Mouse (Mus musculus) urinary bladder, postnatal 25 days (tissue): Measurements from ENCODE around the gene Gm20425.
"Not testable (repeated sequence)": the region's sequence is repeated elsewhere in the genome, so short reads cannot be mapped to it uniquely, and the experiment has no call there.

Source experiments
- DNase-seq: peaks from one replicate; pipeline ENCODE4 v3.0.0; 2022; ENCODE audit warnings: low spot score

Gm20425 gene

DNA sequence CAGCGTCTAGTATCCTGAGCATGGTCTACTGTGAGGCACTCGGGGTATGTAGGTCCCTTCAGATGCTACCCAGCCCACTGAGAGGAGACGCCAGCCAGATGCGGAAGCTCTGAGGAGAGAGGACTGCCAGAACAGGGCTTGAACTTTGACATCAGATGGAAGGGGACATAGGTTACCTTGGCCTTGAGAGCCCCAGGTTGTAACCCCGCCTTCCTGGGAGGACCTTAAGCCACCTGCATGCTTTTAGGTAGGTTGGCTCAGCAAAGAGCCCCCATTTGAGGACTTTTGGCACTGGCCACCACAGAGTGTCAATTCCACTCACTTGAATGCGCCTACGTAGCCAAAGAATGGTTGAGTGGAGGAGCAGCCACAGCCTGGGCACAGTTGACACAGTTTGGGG lies 5.4 kb downstream of the Gm20425 start:
- no peak for DNase-seq

DNA sequence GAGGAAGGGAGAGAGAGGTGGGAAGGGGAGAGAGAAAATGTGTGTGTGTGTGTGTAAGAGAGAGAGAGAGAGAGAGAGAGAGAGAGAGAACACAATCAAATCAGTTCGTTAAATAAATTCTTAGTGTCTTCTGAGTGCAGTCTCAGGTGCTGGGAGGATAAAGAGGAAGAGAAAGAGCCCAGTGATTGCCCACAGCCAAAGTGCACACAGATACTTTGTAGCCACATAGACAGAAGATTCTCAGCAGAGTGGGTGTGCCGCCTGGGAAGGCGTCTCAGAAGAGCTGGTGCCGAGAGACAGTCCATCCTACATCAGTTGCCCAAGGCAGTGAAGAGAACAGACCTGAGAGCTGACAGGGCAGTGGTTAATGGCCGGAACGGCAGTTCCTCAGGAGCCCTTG lies 15.8 kb downstream of the Gm20425 start:
- DNase-seq, result no peak

DNA sequence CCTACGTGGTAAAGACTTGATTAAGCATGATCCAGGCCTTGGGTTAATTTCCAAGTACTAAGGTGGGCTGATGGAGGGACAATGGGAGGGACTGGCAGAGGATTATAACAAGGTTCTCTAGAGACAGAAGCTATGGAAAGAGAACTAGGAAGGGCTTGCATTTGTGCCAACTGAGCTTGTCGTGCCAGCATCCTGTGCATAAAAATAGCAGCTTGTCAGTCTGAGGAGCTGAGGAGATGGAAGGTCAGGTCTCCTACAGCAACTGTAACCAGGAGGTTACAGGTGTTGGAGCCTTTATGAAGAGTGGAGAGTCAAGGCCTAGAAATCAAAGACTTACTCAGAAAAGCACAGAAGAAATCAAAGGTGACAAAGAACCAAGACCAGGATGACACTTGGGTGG lies 16.5 kb downstream of the Gm20425 start:
- DNase-seq, result no peak

DNA sequence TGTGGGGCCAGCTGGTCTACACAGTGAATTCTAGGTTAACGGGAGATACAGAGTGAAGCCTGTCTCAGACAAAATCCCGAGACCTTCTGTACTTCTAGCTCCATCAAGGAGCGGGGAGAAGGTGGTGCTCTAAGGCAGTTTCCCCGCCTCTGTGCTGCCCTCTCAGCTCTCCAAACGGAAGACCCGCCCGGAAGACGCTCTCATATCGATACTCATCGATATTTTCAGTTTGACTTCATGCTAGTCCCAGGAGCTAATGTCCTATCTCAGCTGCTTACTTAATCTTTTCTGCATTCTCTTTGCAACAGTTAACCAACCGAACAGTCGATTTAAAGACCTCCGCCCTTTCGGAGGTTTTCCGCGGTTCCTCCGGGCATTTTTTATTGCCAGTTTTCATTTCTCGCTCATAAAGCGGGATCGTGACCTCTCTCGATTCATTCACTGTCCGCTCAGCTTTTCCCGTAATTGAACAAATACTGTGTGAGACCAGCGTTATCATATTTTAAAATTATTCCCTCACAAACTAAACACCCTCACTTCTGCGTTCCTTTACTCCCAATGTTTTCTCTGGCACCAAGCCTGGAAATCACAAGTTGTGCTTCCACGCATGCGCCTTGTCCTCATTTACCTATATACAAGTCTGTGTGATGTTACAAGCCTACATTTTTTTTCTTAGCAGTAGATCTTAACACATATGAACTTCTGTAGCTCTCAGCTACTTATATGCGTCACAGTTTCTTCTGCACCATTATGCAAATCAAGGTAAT lies 17.3 kb downstream of the Gm20425 start:
- DNase-seq, result no peak

DNA sequence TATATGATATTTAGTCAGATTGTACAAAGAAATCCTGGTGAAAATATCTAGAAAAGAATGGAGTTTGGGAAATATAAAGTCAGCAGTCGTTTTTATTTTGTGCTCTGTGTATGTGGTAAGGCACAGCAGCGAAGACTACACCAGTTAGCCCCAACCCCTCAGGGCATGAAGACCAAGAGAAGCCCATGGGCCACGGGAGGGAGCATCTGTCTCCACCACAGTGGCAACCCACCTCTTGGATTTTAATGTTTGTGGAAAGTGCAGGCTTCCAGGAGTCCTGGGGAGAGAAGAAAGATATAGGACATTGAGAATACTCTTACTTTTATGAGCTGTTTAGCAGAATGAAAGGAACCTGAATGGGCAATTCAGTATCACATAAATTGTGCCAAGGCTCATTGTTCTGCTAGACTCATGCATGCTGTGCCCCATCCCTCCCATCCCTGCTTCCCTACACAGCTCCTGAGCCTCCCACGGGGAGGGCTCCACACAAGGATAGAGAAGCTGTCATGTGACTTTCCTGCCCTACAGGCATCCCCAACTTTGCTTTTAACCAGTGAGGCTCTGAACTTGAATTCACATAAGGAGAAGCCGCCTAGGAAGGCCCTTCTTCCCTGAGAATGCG lies 21.2 kb downstream of the Gm20425 start:
- DNase-seq, result no peak

DNA sequence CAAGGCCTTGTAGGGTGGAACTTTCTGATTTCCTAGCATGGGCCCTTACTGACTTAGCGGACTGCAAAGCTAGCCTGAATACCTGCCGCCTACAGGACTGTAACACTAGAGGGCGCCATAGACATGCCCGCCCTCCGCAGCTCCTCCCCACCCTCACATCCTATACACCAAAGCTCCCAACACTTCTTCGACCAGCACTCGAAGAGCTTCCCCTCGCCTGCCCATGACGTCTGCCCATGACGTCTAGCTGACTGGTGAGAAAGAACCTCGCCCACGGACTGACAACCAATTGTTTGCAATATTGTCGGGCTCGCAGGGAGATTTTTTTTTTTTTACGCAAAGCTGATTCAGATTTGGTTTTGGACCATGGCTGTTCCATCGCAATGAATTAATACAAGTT lies 22.3 kb downstream of the Gm20425 start:
- DNase-seq, result peak; percentile 37

DNA sequence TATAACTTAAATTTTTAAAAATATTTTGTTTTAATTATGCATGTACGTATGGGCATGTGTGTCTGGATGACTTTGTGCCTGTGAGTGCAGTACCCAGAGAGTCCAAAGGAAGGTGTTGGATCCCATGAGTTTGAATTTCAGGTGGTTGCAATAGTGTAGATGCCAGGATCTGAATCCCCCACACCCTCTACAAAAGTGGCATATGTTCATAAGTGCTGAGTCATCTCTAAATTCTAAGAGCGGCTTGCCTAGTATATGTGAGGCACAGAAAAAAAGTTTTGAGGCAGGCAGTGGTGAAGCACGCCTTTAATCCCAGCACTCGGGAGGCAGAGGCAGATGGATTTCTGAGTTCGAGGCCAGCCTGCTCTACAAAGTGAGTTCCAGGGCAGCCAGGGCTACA lies 24.3 kb downstream of the Gm20425 start:
- no peak for DNase-seq

DNA sequence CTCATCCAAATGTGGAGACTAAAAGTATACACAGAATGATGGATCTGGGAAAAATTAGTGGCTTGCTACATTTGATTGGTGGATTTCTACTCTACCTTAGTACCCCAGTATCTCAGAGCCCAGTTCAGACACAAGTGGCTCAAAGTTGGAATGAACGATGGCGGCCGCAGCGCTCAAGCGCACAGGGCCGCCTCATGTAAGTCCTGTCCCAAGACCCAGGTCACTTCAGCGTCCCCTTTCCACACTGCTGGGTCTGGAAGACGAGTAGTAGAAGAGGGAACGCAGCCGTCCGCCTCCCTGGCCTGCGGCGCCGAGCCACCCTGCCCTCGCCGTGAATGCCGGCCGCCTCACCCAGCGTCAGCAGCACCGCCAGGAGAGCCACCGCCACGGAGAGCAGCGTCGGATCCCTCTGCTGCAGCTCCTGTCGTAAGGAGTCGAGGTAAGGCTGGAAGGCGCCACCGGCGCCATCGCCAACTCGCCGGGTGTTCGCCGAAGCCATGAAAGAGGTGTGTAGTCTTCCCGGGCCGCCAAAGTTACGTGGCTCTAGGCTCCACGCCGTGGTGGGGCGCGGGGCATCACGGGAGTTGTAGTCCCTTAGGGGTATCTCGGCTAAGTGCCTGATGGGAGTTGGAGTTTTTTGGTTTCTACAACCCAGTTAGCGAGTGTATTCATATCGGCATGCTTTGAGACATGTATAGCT lies 28.4 kb downstream of the Gm20425 start, which contains the start of gene Srprb:
TSS of gene Srprb (minus strand) at position 577 of the 700 bp plus-strand sequence.
- DNase-seq, result peak; percentile 93

DNA sequence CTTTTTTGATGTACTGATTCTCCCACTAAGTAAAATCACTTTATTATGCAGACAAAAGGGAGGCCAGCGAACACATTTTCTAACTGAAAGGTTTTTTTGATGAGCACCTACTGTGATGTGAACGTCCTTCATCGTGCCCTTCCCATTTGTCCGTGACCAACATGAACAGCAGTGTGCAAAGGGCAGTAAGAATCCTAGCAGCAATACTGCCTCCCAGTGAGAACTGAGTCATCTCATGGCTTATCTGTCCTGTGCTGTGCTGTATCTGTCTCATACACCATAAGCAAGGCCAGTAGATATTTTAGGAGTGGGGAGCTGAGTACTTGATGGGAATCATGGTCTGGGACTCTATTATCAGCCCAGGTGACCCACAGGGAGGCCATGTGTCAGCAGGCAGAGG lies 41.7 kb downstream of the Gm20425 start:
- DNase-seq, result no peak

DNA sequence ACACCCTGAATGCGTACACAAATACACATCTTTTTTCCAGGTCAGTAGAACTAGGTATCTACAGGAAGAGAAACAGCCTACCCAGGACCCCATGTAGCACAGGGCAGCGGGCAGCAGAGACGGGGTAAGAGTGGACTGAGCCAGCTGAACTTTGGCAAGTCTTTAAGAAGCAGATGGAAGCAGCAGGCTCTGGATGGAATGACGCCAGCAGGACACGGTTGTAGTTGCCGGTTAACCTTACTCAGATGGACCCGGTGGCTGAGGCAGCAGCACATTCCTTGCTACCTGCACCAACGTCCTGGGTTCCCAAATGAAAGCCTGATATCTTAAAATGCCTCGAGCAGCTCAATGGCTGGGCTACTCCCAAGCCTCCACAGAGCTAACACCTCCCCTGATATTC lies 43.4 kb downstream of the Gm20425 start:
- DNase-seq, result no peak

DNA sequence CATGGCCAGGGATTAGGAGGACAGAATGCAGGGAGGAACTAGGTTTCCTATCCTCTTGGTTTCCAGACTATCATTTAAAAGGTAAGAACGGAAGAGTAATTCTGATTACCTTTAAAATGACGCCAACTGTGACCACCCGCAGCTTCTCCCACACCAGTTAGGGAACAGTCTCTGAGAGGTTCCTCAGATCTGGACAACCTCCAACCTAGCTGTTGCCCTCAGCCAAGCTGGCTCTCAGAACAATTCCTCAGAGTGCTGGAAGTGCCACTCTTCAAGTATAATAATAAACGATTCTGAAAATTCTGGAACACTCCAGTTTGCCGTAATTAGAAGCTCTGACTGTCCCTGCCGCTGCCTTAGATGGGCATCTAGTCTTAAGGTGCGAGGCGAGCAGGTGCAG lies 44.2 kb downstream of the Gm20425 start:
- DNase-seq, result no peak

DNA sequence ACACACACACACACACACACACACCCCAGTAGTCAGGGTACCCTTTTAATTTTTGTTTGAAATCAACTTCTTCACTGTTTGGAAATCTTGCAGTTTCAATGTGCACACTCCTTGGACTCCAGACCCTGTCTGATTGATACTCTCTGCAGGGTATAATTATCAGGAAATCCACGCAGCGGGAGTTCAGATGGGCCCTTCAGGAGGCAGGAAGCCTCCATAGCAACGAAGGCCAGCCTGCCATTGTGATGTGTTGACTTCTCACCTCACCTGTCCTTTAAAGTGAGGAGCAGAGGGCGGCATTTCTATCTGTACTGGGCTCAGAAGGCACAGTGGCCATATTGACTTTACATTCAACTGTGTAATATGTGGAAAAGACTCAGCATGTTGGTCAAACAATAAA lies 45.3 kb downstream of the Gm20425 start:
- DNase-seq, result no peak

DNA sequence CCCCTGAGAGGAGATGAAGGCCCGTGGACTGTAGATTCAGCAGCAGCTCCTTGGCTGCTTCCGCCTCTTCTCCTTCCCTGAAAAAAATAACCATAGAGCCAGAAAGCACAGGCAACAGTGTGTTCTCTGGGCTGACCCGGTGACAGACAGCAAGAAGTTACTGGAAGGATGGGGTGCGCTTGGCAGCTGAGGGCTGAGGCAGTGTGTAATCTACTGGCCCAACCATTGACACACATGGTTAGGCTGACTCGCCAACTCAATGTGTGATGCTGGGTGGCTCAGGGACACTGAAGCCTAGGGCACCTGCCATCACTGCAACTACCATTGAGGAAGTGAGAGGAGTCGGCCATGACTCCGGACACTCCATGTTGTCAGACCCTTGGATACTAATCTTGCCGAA lies 48.2 kb downstream of the Gm20425 start:
- no peak for DNase-seq

DNA sequence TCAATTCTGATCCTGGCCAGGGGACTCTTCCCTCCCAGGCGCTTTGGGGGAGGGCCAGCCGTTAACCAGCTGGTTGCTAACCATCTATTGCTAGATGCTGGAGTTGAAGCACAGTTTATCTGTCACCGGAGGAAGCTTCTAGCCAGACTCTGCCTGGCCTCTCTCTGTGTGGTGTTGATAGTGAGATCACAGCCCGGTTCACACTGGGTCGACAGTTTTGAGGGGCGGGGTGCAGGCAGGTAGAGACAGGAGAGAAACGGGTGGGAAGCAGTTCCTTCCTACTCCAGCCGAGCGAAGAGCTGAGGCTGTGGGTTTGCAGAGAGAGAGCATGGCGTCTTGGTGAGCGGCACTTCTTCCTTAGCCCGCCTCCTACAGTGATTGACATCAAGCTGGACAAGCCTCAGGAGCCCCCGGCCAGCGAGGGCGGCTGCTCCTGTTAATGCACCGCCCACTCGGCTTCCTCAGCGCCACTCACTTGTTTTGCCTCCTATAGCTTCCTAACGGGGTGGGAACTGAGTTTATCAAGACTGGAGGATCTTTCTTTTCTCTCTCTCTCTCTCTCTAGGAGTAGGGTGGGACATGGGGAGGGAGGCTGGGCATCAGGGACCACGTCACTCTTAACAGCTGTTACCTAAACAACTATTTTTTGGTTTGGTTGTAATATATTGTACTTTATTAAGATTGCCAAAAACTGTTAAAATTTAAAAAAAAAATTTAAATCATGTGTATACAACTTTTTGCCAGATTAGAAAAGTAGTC lies 49.1 kb downstream of the Gm20425 start:
- DNase-seq, result peak; percentile 57

DNA sequence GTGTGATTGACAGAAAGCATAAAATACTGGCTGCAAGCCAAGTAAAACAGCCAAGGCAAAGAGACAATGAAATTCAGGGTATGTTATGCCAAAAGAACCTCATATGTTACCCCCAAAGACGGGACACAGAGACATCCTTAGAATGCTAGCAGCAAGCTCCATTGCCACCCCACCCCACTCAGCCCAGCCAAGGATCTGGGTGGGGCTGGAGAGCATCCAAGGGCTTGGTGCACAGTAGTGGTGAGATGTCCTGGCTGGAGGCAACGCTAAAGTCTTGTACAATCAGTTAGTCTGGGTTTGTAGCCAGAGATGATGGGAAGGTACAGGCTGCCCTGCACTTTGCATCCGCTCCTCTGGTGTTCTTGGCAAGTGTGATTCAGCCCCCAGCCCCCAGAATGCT lies 49.8 kb downstream of the Gm20425 start:
- DNase-seq, result peak; percentile 62

DNA sequence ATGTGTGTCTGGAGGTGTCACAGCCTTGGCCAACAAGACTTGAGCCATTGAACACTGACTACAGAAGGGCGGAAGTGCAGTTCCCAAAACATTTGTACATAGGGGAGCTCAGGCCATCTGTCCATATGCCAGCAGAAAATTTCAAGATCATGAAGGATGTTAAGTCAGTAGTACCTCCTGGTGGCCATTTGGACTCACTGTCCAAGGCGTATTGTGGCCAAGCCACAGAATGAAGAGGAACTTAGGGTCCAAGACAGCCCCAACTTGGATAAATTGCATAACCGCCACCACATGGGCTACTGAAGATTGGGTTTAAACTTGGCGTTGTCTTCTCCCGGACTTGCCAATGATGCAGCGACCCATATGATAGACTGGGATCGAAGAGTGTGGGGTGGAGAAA lies 54.4 kb downstream of the Gm20425 start:
- no peak for DNase-seq

DNA sequence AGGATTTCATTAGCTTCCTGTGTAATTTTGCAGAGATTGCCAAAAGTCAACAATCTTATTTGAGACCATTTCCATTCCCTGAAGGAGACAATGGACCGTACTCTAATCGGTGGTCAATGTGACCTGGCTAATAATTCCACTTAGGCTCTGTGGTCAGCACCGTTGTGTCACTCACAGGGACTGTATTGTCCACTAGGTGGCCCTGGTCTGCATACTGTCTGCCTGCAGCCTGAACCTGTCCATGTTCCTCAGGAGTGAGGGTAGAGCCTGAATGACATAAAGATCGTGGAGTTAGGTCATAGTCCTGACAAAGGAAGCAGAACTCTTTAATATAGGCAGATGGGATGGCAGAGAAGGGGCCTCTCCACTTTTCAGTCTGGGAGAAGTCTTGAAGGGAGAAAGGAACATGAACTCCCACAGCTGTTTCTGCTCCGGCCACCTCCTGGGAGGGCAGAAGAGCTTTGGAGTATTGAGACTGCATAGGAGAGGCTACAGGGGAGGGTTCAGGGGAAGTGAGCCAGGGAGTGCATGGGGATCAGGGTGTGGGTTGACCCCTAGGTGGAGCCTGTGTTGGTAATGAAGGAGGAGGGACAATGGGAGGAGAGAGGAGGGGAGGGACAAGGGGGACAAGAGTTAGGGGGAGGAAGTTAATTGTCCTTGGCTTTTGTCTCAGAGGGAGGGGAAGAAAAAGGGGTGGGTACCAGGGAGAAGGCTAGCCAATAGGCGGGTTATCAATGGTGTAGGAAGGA lies 55.2 kb downstream of the Gm20425 start:
- DNase-seq, result no peak

DNA sequence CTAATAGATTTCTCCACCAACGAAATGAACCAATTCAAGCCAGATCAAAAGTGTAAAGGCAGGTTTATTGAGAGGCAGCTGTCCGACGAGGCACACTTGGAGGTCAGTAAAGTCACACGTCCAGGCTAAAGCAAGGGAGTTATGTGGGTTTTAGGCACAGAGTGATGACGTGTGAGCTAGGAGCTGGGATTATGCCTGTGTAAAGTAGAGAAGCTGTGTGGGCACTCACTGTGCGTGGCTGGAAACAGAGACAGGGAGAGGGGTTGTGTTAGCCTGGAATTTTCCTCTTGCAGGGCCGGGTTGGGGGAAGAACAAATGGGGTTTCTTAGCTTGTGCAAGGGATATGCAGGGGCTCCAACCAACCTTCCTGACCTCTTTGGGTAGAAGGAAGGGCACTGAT lies 61.3 kb downstream of the Gm20425 start:
- no peak for DNase-seq

DNA sequence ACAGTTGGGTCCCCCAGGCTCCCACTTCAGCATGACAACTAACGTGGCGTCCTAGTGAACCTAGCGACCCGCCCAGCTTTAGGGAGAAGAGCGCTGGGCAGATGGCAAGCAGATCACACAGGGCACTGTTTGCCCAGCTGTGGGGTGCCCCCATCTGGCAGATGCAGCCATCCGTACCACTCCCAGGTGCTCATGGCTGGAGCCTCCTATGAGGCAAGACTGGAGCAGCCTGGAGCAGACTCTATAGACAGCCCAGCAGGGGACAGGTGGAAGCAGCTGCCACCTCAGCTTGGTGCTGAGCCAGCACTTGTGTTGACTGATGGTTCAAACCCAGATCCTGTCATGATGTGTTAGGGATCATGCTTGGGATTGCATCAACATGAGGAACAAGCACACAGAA lies 62.1 kb downstream of the Gm20425 start:
- DNase-seq, result no peak

DNA sequence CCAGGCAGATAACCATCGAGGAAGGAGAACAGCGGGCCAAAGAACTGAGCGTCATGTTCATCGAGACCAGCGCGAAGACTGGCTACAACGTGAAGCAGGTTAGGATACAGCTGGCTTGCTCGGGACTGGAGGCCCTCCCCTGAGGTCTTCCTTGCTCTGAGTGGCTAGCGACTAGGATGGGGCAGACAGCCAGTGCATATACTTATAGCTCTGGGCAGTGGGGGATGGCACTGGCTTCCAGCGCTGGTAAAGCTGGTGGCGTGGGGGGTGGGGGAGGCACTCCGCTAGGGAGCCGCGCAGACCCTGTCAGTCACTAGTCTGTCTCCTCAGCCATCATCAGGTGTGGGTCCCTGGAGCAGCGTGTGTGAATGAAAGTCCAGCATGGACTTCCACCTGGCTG lies 66.3 kb downstream of the Gm20425 start:
- no peak for DNase-seq

DNA sequence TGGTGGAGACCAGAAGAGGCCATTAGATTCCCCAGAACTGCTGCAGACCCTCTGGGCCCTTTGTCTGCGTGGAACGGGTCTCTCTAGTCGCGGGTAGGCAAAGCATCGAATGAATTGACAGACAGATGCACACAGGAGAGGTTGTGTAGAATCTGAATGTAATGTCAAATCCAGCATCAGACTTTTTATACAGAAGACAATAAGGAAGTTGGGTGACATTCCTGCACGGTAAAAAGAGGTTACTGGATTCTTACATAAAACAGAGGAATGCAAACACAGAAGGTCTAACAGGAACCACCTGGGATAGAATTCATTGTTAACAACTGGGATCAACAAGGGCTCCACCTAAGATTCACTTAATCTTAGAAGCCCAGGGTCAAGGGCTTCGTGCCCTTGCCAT lies 74.9 kb downstream of the Gm20425 start:
- not testable (repeated sequence) for DNase-seq

DNA sequence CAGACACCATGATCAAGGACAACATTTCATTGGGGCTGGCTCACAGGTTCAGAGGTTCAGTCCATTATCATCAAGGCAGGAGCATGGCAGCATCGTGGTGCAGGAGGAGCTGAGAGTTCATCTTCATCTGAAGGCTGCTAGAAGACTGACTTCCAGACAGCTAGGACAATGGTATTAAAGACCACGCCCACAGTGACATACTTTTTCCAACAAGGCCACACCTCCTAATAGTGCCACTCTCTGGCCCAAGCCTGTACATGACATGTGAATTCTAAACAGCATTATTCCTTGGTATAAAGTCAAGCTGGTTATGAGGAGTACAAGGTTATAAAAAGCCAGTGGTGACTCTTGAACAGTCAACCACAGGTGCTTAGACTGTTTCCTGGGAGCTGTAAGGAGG lies 75.5 kb downstream of the Gm20425 start:
- no peak for DNase-seq
